Mouse (Mus musculus) heart, embryonic 11.5 days (tissue): ENCODE measurements around the gene 4833427G06Rik. TPM values are rescaled to one million over a fixed set of nuclear protein-coding genes. Genes with fewer than 3 reads are reported as not detected.
"Not testable (repeated sequence)": the region's sequence is repeated elsewhere in the genome, so short reads cannot be mapped to it uniquely, and the experiment has no call there.

Experiments
- ATAC-seq: fragments of 200-750 bp; cut with Nextera tagmentation; replicated peaks from 2 replicates; pipeline ENCODE4 v1.8.0; 2017; ENCODE audit warnings: moderate library complexity; ENCODE audit not compliant: insufficient number of reproducible peaks, low FRiP score, low TSS enrichment
- H3K27ac ChIP-seq: fragments of 300-500 bp; sonication (generic); 2 replicates; pipeline ENCODE4 v1.5.1; 2014; ENCODE audit warnings: mild to moderate bottlenecking, low read depth, low read length
- H3K27me3 ChIP-seq: fragments of 300-500 bp; sonication (generic); 2 replicates; pipeline ENCODE4 v1.6.1; 2014; ENCODE audit warnings: mild to moderate bottlenecking, low read length, mixed read lengths; ENCODE audit not compliant: control insufficient read depth, insufficient read depth
- H3K36me3 ChIP-seq: fragments of 300-500 bp; sonication (generic); 2 replicates; pipeline ENCODE4 v1.6.1; 2014; ENCODE audit warnings: mild to moderate bottlenecking, low read length, moderate library complexity, mixed read lengths; ENCODE audit not compliant: control insufficient read depth, insufficient read depth
- H3K4me1 ChIP-seq: fragments of 300-500 bp; sonication (generic); 2 replicates; pipeline ENCODE4 v1.6.1; 2014; ENCODE audit warnings: low read length; ENCODE audit not compliant: control insufficient read depth, insufficient read depth
- H3K4me2 ChIP-seq: fragments of 300-500 bp; sonication (generic); 2 replicates; pipeline ENCODE4 v1.6.1; 2014; ENCODE audit warnings: mild to moderate bottlenecking, moderate library complexity
- H3K4me3 ChIP-seq: fragments of 300-500 bp; sonication (generic); 2 replicates; pipeline ENCODE4 v1.5.1; 2014; ENCODE audit warnings: low read depth, low read length
- H3K9ac ChIP-seq: fragments of 300-500 bp; sonication (generic); 2 replicates; pipeline ENCODE4 v1.6.1; 2014; ENCODE audit warnings: mild to moderate bottlenecking, low read depth, low read length, moderate library complexity
- H3K9me3 ChIP-seq: fragments of 300-500 bp; sonication (generic); replicated peaks from 2 replicates; pipeline ENCODE4 v1.6.1; 2016; ENCODE audit warnings: low read length; ENCODE audit not compliant: control insufficient read depth
- WGBS: fragments of 180-500 bp; shearing (Covaris S2); extraction: QIAGEN DNeasy Blood & Tissue Kit; methylation state at CpG from one replicate; pipeline ENCODE4 v1.1.7; 2014; ENCODE audit not compliant: insufficient replicate concordance; 5-methylcytosine and 5-hydroxymethylcytosine counted together
- polyA plus RNA-seq: library from polyadenylated mRNA; unstranded; fragments of >200 nt; fragmentation: Nextera tagmentation; extraction: Ambion mirVana; gene quantifications from 2 replicates; pipeline ENCODE4 v1.2.1, GENCODE M21; 2014

4833427G06Rik gene
- not detected in 2 replicates for polyA plus RNA-seq

- peak; percentile 39; the same call in 1 of the 2 replicates for ATAC-seq
- Histone ChIP-seq H3K4me3 (peak within 1 kb of the TSS; percentile 32), H3K27ac (no peak within 1 kb of the TSS), H3K4me2 (peak within 1 kb of the TSS; percentile 100), H3K4me1 (peaks cover 7% of the 10 kb centered on the region; the same call in 1 of the 2 replicates), H3K27me3 (no peaks in the 10 kb centered on the region), H3K9ac (0 out of 2 replicates have a peak within 1 kb of the TSS, but pooled peaks have one; percentile 6), H3K36me3 (no peaks in the 10 kb centered on the region), H3K9me3 (no peaks in the 10 kb centered on the region)
- WGBS: 10% methylated on average over 27 of the region's 27 CpGs
Measured at GRCm38 (mm10) chr9:51101756-51102425, at the start of gene 4833427G06Rik. Gene 4833427G06Rik, minus strand, starts transcription at chr9:51102078.

DNA sequence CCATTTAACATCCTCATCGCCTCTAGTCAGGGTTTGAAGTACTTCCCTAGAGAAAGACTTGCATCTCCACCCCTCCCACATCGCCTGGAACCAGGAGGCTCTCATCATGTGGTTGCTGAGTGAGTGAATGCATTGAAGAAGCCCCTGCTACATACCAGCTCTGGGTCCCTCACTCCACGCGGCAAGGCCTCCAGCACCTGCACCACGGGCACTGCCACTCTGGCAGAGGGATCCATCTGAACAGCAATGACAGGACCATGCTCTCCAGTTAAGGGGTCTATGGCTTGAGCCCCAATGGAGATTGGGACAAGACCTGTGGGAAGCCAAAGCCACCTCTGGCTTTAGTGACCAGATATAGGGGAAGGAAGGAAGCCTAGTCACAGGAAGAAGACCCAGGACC is 45.4 kb upstream of the 4833427G06Rik start:
- WGBS: 77% methylated on average over 5 of the region's 5 CpGs
- Histone ChIP-seq H3K27ac (no peak overlapping the region), H3K9ac (no peak overlapping the region), H3K27me3 (peaks cover 10% of the 10 kb centered on the region; the same call in 1 of the 2 replicates), H3K36me3 (no peaks in the 10 kb centered on the region), H3K9me3 (no peaks in the 10 kb centered on the region), H3K4me1 (peaks cover 3% of the 10 kb centered on the region; the same call in 1 of the 2 replicates), H3K4me2 (no peak overlapping the region), H3K4me3 (no peak overlapping the region)
- ATAC-seq: no peak

DNA sequence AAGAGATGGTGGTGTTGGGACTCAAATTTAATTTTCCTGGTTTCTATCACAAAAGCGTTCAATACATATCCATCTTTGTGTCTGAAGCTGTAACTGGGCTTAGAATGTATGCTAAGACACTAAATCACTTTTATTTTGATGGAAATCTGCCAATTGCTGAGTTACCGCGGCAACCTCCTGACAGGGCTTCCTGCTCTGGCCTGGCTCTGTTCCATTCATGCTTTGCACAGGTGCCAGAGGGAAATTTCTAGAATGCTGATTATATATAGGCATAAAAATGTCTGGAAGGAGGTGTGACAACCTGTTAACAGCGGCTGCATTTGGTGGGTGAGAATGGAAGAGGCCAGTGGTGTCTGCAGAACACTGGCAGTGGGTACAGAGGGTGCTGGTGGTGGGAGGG is 44.6 kb upstream of the 4833427G06Rik start:
- no peak overlapping the region for H3K27ac ChIP-seq
- no peaks in the 10 kb centered on the region for H3K36me3 ChIP-seq
- no peak overlapping the region for H3K4me3 ChIP-seq
- H3K9me3 ChIP-seq: no peaks in the 10 kb centered on the region
- H3K27me3 ChIP-seq: peaks cover 8% of the 10 kb centered on the region; the same call in 1 of the 2 replicates
- H3K9ac ChIP-seq: no peak overlapping the region
- H3K4me2 ChIP-seq: no peak overlapping the region
- H3K4me1 ChIP-seq: no peaks in the 10 kb centered on the region
- ATAC-seq: no peak
- 69% methylated on average over 4 of the region's 4 CpGs for WGBS

GRCm38 (mm10) chr9:51144218-51144617 is 42.3 kb upstream of the 4833427G06Rik start:
- no peak for ATAC-seq
- H3K4me1 ChIP-seq: no peaks in the 10 kb centered on the region
- no peak overlapping the region for H3K9ac ChIP-seq
- no peak overlapping the region for H3K4me3 ChIP-seq
- WGBS: 63% methylated on average over 6 of the region's 6 CpGs
- H3K27me3 ChIP-seq: no peaks in the 10 kb centered on the region
- H3K27ac ChIP-seq: no peak overlapping the region
- no peak overlapping the region for H3K4me2 ChIP-seq
- no peaks in the 10 kb centered on the region for H3K36me3 ChIP-seq
- H3K9me3 ChIP-seq: no peaks in the 10 kb centered on the region

DNA sequence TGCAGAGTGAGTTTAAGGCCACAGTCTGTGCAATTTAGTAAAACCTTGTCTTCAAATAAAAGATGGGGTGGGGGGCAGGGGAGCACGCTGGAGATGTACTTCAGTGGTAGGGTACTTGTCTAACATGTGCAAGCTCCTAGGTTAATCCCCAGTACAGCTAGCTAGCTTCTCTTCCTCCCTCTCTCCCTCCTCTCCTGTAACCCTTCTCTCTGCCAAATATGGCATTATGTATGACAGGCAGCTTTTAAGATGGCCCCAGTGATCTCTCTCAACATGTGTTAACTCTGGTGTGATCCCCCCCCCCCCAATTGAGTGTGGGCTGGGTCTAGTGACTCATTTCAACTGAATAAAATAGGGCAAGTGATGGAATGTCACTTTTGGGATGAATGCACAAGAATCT is 41.6 kb upstream of the 4833427G06Rik start:
- 86% methylated on average over 1 of the region's 1 CpGs for WGBS
- H3K9me3 ChIP-seq: no peaks in the 10 kb centered on the region

DNA sequence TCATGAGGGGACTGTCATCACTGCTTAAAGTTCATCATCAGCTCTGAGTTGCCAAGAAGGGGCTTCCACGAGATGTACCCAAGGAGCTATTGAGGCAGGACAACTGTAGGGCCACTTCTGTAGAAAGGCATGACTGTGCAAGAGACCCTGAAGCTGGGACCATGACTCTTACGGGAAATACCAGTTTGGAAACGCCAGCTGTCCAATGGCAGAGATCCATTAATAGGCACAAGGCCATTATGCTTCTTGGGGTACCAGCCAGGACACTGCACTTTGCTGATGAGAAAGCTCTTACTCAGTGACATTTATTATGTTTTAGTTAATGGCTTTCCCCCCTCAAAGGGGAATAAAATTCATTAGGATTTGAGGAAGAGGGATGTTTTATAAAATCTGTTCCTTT is 38.8 kb upstream of the 4833427G06Rik start:
- Histone ChIP-seq H3K4me1 (no peaks in the 10 kb centered on the region), H3K27me3 (no peaks in the 10 kb centered on the region), H3K36me3 (no peaks in the 10 kb centered on the region), H3K4me2 (no peak overlapping the region), H3K27ac (no peak overlapping the region), H3K4me3 (no peak overlapping the region), H3K9ac (no peak overlapping the region), H3K9me3 (no peaks in the 10 kb centered on the region)
- WGBS: 76% methylated on average over 3 of the region's 3 CpGs
- ATAC-seq: no peak

More for the DNA sequence above, 41.6 kb upstream of the 4833427G06Rik start:
- Histone ChIP-seq H3K4me1 (no peaks in the 10 kb centered on the region), H3K27ac (no peak overlapping the region), H3K27me3 (no peaks in the 10 kb centered on the region), H3K4me3 (no peak overlapping the region), H3K4me2 (no peak overlapping the region), H3K36me3 (no peaks in the 10 kb centered on the region), H3K9ac (no peak overlapping the region)
- ATAC-seq: no peak

DNA sequence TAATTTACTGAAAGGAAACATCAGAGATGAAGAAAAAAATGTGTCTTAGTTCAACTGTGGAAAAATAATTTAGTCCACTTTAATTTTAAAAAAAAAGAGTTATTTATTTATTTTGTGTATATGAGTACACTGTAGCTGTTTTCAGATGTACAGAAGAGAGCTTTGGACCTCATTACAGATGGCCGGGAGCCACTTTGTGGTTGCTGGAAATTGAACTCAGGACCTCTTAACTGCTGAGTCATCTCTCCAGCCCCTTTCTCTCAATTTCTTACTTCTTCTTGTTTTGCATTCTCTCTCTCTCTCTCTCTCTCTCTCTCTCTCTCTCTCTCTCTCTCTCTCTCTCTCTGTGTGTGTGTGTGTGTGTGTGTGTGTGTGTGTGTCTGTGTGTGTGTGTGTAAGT is 37.5 kb upstream of the 4833427G06Rik start:
- not testable (repeated sequence) for H3K36me3 ChIP-seq, H3K9ac ChIP-seq, H3K27ac ChIP-seq, ATAC-seq, H3K4me1 ChIP-seq, H3K4me2 ChIP-seq, H3K4me3 ChIP-seq, H3K9me3 ChIP-seq, H3K27me3 ChIP-seq
- WGBS: 63% methylated on average over 1 of the region's 1 CpGs

GRCm38 (mm10) chr9:51138301-51138700 is 36.4 kb upstream of the 4833427G06Rik start:
- no peak overlapping the region for H3K27ac ChIP-seq
- no peaks in the 10 kb centered on the region for H3K27me3 ChIP-seq
- H3K9me3 ChIP-seq: no peaks in the 10 kb centered on the region
- no peak for ATAC-seq
- H3K4me3 ChIP-seq: no peak overlapping the region
- 86% methylated on average over 1 of the region's 1 CpGs for WGBS
- no peak overlapping the region for H3K9ac ChIP-seq
- no peaks in the 10 kb centered on the region for H3K36me3 ChIP-seq
- H3K4me1 ChIP-seq: no peaks in the 10 kb centered on the region
- no peak overlapping the region for H3K4me2 ChIP-seq

GRCm38 (mm10) chr9:51137836-51138235 is 36.0 kb upstream of the 4833427G06Rik start:
- H3K27ac ChIP-seq: no peak overlapping the region
- H3K27me3 ChIP-seq: no peaks in the 10 kb centered on the region
- ATAC-seq: no peak
- no peak overlapping the region for H3K9ac ChIP-seq
- no peaks in the 10 kb centered on the region for H3K9me3 ChIP-seq
- H3K4me1 ChIP-seq: no peaks in the 10 kb centered on the region
- WGBS: 75% methylated on average over 1 of the region's 1 CpGs
- no peak overlapping the region for H3K4me3 ChIP-seq
- no peaks in the 10 kb centered on the region for H3K36me3 ChIP-seq
- no peak overlapping the region for H3K4me2 ChIP-seq
